Mouse (Mus musculus): ENCODE measurements around the gene Cdh13.

- TF ChIP-seq CTCF (IDR thresholded peaks at IDR 0.05; ENCODE audit: control insufficient read depth, insufficient read depth, low read length): no peak
- TF ChIP-seq POLR2A (IDR thresholded peaks at IDR 0.05; ENCODE audit: borderline replicate concordance, control insufficient read depth, low read depth, low read length): no peak
These were observed 156.3 kb downstream of the Cdh13 start for GRCm38 (mm10) chr8:118439857-118440256.

All from bone marrow, adult 2 months (tissue).